Comparison of ENCODE assay signal across 10 mouse cellular contexts in genomic region chr17:44669985-44670384, GRCm38 (mm10).
DNase-seq lines count a peak whose midpoint lies in the region; ATAC-seq and TF ChIP-seq lines count a peak whose summit lies in the region.
"Had no signal": no experiment of that assay in that cellular context is flagged by ENCODE, and none has a peak within 500 bp of the region (broad histone marks: within the 10 kb centered on the region; RNA-seq: fewer than 3 reads in every experiment).

No protein-coding gene starts in this region.

- 0 out of 2 replicates have a peak overlapping the region, but pooled peaks have one; percentile 7 for H3K9ac ChIP-seq in midbrain, embryonic 11.5 days (ENCODE audit: low read length)
- H3K9ac ChIP-seq in stomach, embryonic 15.5 days: no peak overlapping the region
- no peak overlapping the region for H3K9ac ChIP-seq in kidney, embryonic 15.5 days
- H3K9ac ChIP-seq: limb, embryonic 12.5 days had no signal

- no peak overlapping the region for H3K4me3 ChIP-seq in cerebellum, adult 2 months (replicated peaks; ENCODE audit: insufficient read depth, low read depth, low read length)
- H3K4me3 ChIP-seq in midbrain, embryonic 11.5 days (ENCODE audit: low read depth, low read length): no peak overlapping the region
- H3K4me3 ChIP-seq in stomach, embryonic 15.5 days (replicated peaks): no peak overlapping the region
- H3K4me3 ChIP-seq in kidney, embryonic 15.5 days (replicated peaks): no peak overlapping the region
- H3K4me3 ChIP-seq: limb, embryonic 12.5 days had no signal

- 14% methylated on average over 11 of the region's 11 CpGs for WGBS in cerebellum, adult 2 months
- 18% methylated on average over 11 of the region's 11 CpGs for WGBS in midbrain, embryonic 11.5 days
- WGBS in stomach, embryonic 15.5 days: 25% methylated on average over 11 of the region's 11 CpGs
- 45% methylated on average over 11 of the region's 11 CpGs for WGBS in kidney, embryonic 15.5 days

- H3K36me3 ChIP-seq in midbrain, embryonic 11.5 days (ENCODE audit: control insufficient read depth, insufficient read depth, low read length): no peaks in the 10 kb centered on the region
- H3K36me3 ChIP-seq in stomach, embryonic 15.5 days: no peaks in the 10 kb centered on the region
- H3K36me3 ChIP-seq in kidney, embryonic 15.5 days: no peaks in the 10 kb centered on the region
- H3K36me3 ChIP-seq: limb, embryonic 12.5 days had no signal

- no peak overlapping the region for H3K27ac ChIP-seq in cerebellum, adult 2 months (ENCODE audit: insufficient read depth, low read length)
- no peak overlapping the region for H3K27ac ChIP-seq in midbrain, embryonic 11.5 days (ENCODE audit: low read depth, low read length)
- no peak overlapping the region for H3K27ac ChIP-seq in stomach, embryonic 15.5 days
- no peak overlapping the region for H3K27ac ChIP-seq in kidney, embryonic 15.5 days
- H3K27ac ChIP-seq: limb, embryonic 12.5 days had no signal

- H3K9me3 ChIP-seq in midbrain, embryonic 11.5 days (ENCODE audit: control insufficient read depth, low read length): no peaks in the 10 kb centered on the region
- H3K9me3 ChIP-seq in stomach, embryonic 15.5 days: no peaks in the 10 kb centered on the region
- H3K9me3 ChIP-seq in kidney, embryonic 15.5 days (replicated peaks): no peaks in the 10 kb centered on the region
- H3K9me3 ChIP-seq: limb, embryonic 12.5 days had no signal

- no peaks in the 10 kb centered on the region for H3K27me3 ChIP-seq in cerebellum, adult 2 months (ENCODE audit: control insufficient read depth, insufficient read depth, low read length)
- peaks cover 12% of the 10 kb centered on the region; the same call in 1 of the 2 replicates for H3K27me3 ChIP-seq in midbrain, embryonic 11.5 days (ENCODE audit: control insufficient read depth, insufficient read depth, low read length)
- no peaks in the 10 kb centered on the region for H3K27me3 ChIP-seq in stomach, embryonic 15.5 days (replicated peaks)
- H3K27me3 ChIP-seq in kidney, embryonic 15.5 days: no peaks in the 10 kb centered on the region

- no peak for TF ChIP-seq CTCF in cerebellum, adult 2 months (IDR thresholded peaks at IDR 0.05; ENCODE audit: borderline replicate concordance, insufficient read depth, low read depth, low read length)

- peak overlapping the region; percentile 21; the same call in 1 of the 2 replicates for H3K4me2 ChIP-seq in midbrain, embryonic 11.5 days
- peak overlapping the region; percentile 8; the same call in 1 of the 2 replicates for H3K4me2 ChIP-seq in stomach, embryonic 15.5 days
- H3K4me2 ChIP-seq in kidney, embryonic 15.5 days: no peak overlapping the region
- H3K4me2 ChIP-seq: heart, embryonic 11.5 days; limb, embryonic 12.5 days had no signal

- peaks cover 4% of the 10 kb centered on the region; the same call in 1 of the 2 replicates for H3K4me1 ChIP-seq in cerebellum, adult 2 months (ENCODE audit: control insufficient read depth, insufficient read depth, low read length)
- H3K4me1 ChIP-seq in midbrain, embryonic 11.5 days (ENCODE audit: control insufficient read depth, insufficient read depth, low read length): peaks cover 6% of the 10 kb centered on the region
- peaks cover 3% of the 10 kb centered on the region; the same call in 1 of the 2 replicates for H3K4me1 ChIP-seq in stomach, embryonic 15.5 days
- peaks cover 8% of the 10 kb centered on the region; the same call in 1 of the 2 replicates for H3K4me1 ChIP-seq in kidney, embryonic 15.5 days

- TF ChIP-seq POLR2A in cerebellum, adult 2 months (IDR thresholded peaks at IDR 0.05; ENCODE audit: borderline replicate concordance, insufficient read depth, low read length): no peak

- no peak for ATAC-seq in midbrain, embryonic 11.5 days (ENCODE audit: low FRiP score)
- ATAC-seq in stomach, embryonic 15.5 days (ENCODE audit: insufficient read depth, low FRiP score, low read depth): no peak
- ATAC-seq in kidney, embryonic 15.5 days (replicated peaks; ENCODE audit: low FRiP score): no peak
- ATAC-seq in activated CD4-positive, CD25-positive, alpha-beta regulatory T cell, adult 4 months: no peak

- peak; percentile 23 to 41 for DNase-seq in cerebellum, postnatal 10 days
- DNase-seq in cerebellum, adult 2 months: no peak
- peak; percentile 12 for DNase-seq in lung, postnatal 36 days
- no peak for DNase-seq in lung, postnatal 14 days
- peak; percentile 90 for DNase-seq in midbrain, embryonic 11.5 days (ENCODE audit: low spot score, missing footprints)

Comparison
In these comparisons a context has a peak if more than half of its experiments do, and no peak if none do; other contexts are left out.
1. DNase-seq: peak in cerebellum, postnatal 10 days (2 of 2), lung, postnatal 36 days (single experiment) and midbrain, embryonic 11.5 days (single experiment); none in cerebellum, adult 2 months (0 of 2) and lung, postnatal 14 days (single experiment).